Mouse (Mus musculus): ENCODE results near the gene Vmn1r73.

The Vmn1r73 gene

GRCm38 (mm10) chr7:11729966-11730365 is at the start of gene Vmn1r73:
Gene Vmn1r73 (plus strand): TSS chr7:11730266.
- no peak for DNase-seq (ENCODE audit: low spot score)
